Mouse (Mus musculus) brown adipose tissue, adult 24 weeks (tissue): ENCODE measurements around the gene Cacna2d1. TPM values are rescaled to one million over a fixed set of nuclear protein-coding genes. Genes with fewer than 3 reads are reported as not detected.

Experiments
- H3K27ac ChIP-seq: fragments of 200-500 bp; replicated peaks from 2 replicates; pipeline ENCODE4 v1.5.1; 2012; ENCODE audit warnings: low read depth, mild to moderate bottlenecking, low read length
- H3K4me1 ChIP-seq: fragments of 200-500 bp; 2 replicates; pipeline ENCODE4 v1.6.1; 2012; ENCODE audit warnings: low read length, mixed read lengths; ENCODE audit not compliant: control insufficient read depth, insufficient read depth, insufficient read length
- H3K4me3 ChIP-seq: fragments of 200-500 bp; 2 replicates; pipeline ENCODE4 v1.5.1; 2012; ENCODE audit warnings: low read depth, mild to moderate bottlenecking, low read length, moderate library complexity; ENCODE audit not compliant: insufficient read depth
- polyA plus RNA-seq: library from polyadenylated mRNA; stranded (reverse); fragments of >200 nt; gene quantifications from 2 replicates; pipeline ENCODE4 v1.2.4, GENCODE M21; 2012; ENCODE audit not compliant: missing spikeins, insufficient read depth, insufficient read length

The Cacna2d1 gene
- polyA plus RNA-seq, result 5.7 and 6.5 TPM in 2 replicates

DNA sequence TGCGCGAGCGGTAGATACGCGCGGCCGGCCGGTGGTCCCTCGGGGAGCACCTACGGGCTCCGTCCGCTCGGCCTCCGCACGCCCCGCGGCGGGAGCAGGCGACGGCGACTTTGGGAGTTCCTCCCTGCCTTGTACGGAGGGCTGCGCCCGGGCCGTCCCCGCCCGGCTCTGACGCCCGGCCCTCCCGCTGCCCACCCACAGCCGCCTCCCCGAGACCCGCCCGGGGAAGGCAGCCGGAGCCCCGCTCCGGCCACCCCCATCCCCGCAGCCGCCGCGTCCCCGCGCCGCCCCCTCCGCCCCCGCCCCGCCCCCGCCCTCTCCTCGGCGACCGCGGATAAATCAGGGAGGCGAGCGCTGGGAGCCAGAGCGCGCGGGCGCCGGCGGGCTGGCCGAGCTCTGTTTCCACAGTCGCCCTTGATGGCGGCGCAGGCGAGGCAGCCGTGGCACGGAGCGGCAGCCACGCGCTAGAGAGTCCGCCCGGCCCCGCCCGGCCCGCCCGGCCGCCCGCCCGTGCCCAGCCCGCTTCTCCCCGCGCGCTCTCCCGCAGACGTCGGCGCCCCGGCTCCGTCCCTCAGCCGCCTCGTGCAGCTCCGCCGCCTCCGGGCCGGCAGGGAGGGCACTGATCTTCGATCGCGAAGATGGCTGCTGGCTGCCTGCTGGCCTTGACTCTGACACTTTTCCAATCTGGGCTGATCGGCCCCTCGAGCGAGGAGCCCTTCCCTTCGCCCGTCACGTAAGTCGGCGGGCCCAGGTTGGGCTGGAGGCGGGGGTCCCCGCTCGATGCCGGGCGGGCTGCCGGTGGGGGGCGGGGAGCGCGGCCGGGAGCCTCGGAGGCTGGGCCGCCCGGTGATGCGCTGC, at the start of gene Cacna2d1:
Cacna2d1 (plus strand) TSS at position 316 of the 858 bp plus-strand sequence.
- no peaks in the 10 kb centered on the region for H3K4me1 ChIP-seq
- H3K27ac ChIP-seq, result no peak within 1 kb of the TSS
- peak within 1 kb of the TSS; percentile 63 for H3K4me3 ChIP-seq

- no peak overlapping the region for H3K27ac ChIP-seq
- H3K4me1 ChIP-seq, result no peaks in the 10 kb centered on the region
- H3K4me3 ChIP-seq, result no peak overlapping the region
Observed at GRCm38 (mm10) chr5:15895098-15895497, 39.4 kb upstream of the Cacna2d1 start.

- no peaks in the 10 kb centered on the region for H3K4me1 ChIP-seq
- no peak overlapping the region for H3K4me3 ChIP-seq
- H3K27ac ChIP-seq, result no peak overlapping the region
Observed at GRCm38 (mm10) chr5:15896706-15897105, 37.8 kb upstream of the Cacna2d1 start.

- no peak overlapping the region for H3K27ac ChIP-seq
- H3K4me1 ChIP-seq, result no peaks in the 10 kb centered on the region
- no peak overlapping the region for H3K4me3 ChIP-seq
Observed at GRCm38 (mm10) chr5:15906446-15906845, 28.0 kb upstream of the Cacna2d1 start.

DNA sequence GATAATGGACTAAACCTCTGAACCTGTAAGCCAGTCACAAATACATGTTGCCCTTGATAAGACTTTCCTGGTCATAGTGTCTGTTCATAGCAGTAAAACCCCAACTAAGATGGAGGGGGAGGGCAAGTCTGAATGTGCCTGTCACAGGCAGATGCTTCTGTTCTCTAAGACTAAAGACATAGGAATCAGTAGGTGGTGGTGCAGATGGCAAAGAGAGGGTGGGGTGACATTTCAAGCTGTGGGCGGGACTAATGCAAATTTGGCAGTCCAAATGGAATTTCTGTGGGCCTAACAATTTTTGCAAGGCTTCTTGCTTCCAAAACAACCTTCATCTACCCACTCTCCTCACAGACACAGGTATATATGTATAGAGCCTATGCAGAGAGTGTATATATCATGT, 19.6 kb upstream of the Cacna2d1 start:
- Histone ChIP-seq H3K27ac (no peak overlapping the region), H3K4me3 (no peak overlapping the region), H3K4me1 (no peaks in the 10 kb centered on the region)

DNA sequence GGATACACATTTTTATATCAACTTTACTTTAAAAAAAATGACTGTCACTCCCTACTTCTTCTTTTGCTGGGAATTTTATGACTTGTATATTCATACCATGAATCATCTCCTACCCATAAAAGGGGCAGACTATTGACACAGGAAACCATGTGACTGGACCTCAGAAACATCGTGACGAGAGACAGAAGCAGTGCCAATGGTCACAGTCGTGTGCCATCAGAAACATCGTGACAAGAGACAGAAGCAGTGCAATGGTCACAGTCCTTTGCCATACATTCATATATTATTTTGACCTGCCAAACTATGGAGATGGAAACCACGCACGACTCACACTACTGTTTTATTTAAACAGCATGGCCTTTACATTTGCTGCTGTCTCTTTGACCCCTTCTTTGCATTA, 6.0 kb upstream of the Cacna2d1 start:
- no peak overlapping the region for H3K27ac ChIP-seq
- no peaks in the 10 kb centered on the region for H3K4me1 ChIP-seq
- no peak overlapping the region for H3K4me3 ChIP-seq

GRCm38 (mm10) chr5:15933017-15933416, 1.5 kb upstream of the Cacna2d1 start:
- H3K4me1 ChIP-seq, result no peaks in the 10 kb centered on the region
- no peak overlapping the region for H3K4me3 ChIP-seq
- no peak overlapping the region for H3K27ac ChIP-seq

GRCm38 (mm10) chr5:15933581-15934375, 713 bp upstream of the Cacna2d1 start:
- Histone ChIP-seq H3K4me1 (no peaks in the 10 kb centered on the region), H3K4me3 (peak overlapping the region; percentile 63), H3K27ac (no peak overlapping the region)

GRCm38 (mm10) chr5:15935234-15935728, 790 bp downstream of the Cacna2d1 start:
- Histone ChIP-seq H3K4me3 (peak overlapping the region; percentile 60), H3K4me1 (no peaks in the 10 kb centered on the region), H3K27ac (no peak overlapping the region)

GRCm38 (mm10) chr5:15935831-15936710, 1.6 kb downstream of the Cacna2d1 start:
- Histone ChIP-seq H3K4me1 (no peaks in the 10 kb centered on the region), H3K27ac (no peak overlapping the region), H3K4me3 (peak overlapping the region; percentile 60)

DNA sequence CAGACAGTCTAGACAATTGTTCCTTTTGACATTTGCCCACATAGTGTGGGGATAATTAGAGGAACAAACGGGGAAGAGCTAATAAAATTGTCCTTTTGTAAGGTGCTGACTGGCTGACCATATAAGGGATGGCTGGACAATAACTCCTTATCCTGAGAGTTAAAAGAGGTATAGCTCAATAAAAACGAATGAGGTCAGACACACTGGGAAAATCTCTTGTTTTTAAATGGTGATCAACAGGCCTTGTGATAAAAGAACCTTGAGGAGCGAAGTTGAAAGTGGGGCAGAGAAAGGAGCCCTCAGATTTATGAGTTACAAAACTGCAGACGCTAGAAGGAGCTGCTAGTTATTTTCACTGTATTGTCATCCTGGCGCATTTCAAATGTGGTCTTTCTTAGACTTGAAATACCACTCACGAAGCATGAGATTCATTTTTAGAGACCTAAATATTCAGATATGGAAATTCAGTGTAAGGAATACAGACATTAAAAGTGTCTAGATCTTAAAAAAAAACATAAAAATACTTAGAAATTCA, 6.8 kb downstream of the Cacna2d1 start:
- Histone ChIP-seq H3K27ac (no peak overlapping the region), H3K4me3 (no peak overlapping the region), H3K4me1 (no peaks in the 10 kb centered on the region)

DNA sequence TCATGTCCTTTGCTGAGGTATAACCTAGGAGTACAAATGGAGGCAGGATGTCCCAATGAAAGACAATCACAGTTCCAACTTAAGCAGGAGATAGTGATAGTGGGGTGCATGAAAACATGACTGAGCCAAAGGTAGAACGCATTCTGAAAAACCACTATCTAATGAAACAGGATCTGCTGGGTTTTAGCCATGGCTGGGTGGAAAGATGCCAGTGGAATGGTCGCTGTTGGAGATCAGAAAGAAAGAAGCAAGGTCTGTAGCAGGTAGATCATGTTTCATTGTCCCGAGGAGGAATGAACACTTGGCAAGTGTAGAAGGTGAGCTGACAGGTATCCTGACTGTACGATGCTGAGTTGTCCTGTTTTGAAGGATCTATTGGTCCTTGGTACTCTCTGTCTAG, 7.6 kb downstream of the Cacna2d1 start:
- Histone ChIP-seq H3K4me3 (no peak overlapping the region), H3K27ac (no peak overlapping the region), H3K4me1 (no peaks in the 10 kb centered on the region)

DNA sequence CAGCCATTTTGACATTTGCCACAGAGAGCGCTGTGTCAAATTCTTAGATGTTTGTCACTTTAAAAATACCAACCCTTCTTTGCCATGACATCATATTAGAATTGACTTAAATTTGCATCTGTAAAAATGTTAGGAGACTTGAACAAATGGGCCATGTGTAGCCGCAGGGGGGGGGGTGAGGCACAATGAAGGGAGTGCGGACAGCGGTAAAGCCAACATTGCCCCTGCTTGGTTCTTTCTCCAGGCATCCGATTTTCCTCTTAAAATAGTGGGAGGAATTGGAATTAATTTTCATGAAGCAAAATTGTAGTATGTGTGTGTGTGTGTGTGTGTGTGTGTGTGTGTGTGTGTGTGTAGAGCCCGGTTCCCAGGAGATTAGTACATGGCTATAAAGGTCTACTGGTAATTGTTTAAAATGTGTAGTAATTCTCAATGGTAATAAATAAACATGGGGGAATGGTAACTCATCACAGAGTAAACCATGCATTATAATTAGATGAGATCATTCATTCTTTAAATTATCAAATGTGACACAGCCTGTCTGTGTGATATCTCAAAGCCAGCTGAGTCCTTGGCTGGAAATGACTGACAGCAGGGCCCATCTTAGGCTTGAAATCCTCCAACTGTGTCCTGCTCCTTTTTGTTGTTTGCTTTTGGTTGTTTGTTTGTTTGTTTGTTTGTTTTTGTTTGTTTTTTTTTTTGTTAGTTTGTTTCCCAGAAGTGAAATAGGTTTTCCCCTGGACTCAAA, 14.0 kb downstream of the Cacna2d1 start:
- H3K4me1 ChIP-seq, result no peaks in the 10 kb centered on the region
- no peak overlapping the region for H3K27ac ChIP-seq
- H3K4me3 ChIP-seq, result no peak overlapping the region

GRCm38 (mm10) chr5:15959760-15960159, 25.3 kb downstream of the Cacna2d1 start:
- H3K4me1 ChIP-seq, result no peaks in the 10 kb centered on the region
- no peak overlapping the region for H3K27ac ChIP-seq
- no peak overlapping the region for H3K4me3 ChIP-seq
